Mouse (Mus musculus) splenic B cell, adult 2 months (primary cell): Measurements from ENCODE around the gene 0610012G03Rik.
A peak's percentile ranks its signal among the peaks of the same experiment; 100 is the strongest.
"Not testable (repeated sequence)": the region's sequence is repeated elsewhere in the genome, so short reads cannot be mapped to it uniquely, and the experiment has no call there.

ENCODE experiments used
- DNase-seq: peaks from one replicate; pipeline ENCODE4 v3.0.0-alpha.2; 2011; ENCODE audit warnings: low read depth, low spot score
- H3K27me3 ChIP-seq: 2 replicates; pipeline ENCODE4 v1.6.1; 2012; ENCODE audit warnings: mild to moderate bottlenecking, low read length, moderate library complexity, mixed read lengths; ENCODE audit not compliant: control insufficient read depth, poor library complexity, insufficient read depth, severe bottlenecking
- H3K36me3 ChIP-seq: 2 replicates; pipeline ENCODE4 v1.6.1; 2012; ENCODE audit warnings: mild to moderate bottlenecking, low read length, moderate library complexity, mixed read lengths; ENCODE audit not compliant: control insufficient read depth, poor library complexity, insufficient read depth, severe bottlenecking

Gene 0610012G03Rik

DNA sequence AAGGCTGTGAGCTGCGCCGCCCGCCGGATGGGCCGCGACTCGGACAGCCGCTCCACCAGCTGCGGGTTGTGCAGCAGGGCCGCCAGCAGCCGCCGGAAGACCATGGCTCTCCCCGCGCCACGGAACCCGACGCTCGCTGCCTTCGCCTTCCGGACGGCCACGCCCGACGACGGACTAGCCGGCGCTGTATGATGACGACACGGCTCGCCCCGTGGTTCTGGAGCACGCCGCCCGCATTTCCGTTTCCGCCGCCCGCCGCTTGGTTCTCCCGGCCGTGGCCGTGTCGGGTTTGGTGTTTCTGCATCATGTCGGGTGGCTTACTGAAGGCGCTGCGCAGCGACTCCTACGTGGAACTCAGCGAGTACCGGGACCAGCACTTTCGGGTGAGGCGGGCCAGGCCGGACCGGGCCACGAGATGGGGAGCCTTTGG is at the start of gene 0610012G03Rik, which contains the start of gene Ncbp2:
Gene 0610012G03Rik, minus strand, starts transcription at position 150 of the 430 bp plus-strand sequence.
Gene Ncbp2, plus strand, starts transcription at position 169 of the 430 bp plus-strand sequence.
- peak; percentile 95 for DNase-seq
- Histone ChIP-seq H3K27me3 (no peaks in the 10 kb centered on the region), H3K36me3 (0 out of 2 replicates have a peak, but pooled peaks cover 2% of the 10 kb centered on the region)

DNA sequence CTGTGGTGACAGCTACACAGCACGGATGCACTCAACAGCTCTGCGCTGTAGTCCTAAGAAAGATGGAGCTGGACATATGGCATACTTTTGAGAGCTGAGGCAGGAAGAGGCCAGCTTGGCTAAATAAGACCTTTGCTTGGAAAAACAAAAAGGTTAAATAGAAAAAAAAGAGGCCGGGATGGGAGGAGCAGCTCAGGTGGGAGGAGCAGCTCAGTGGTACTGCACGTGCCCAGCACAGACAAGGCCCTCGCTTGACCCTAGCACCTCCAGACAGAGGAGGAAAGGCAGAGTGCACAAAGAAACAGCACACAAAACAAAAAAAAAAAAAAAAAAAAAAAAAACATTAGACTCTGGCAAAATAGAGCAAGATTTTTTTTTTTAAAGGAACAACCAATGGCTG is 48.1 kb upstream of the 0610012G03Rik start:
- DNase-seq: no peak
- Histone ChIP-seq H3K36me3 (peaks cover 2% of the 10 kb centered on the region; the same call in 1 of the 2 replicates), H3K27me3 (no peaks in the 10 kb centered on the region)

- H3K27me3 ChIP-seq: no peaks in the 10 kb centered on the region
- peaks cover 2% of the 10 kb centered on the region for H3K36me3 ChIP-seq
- no peak for DNase-seq
Measured at GRCm38 (mm10) chr16:31993946-31994345, 45.7 kb upstream of the 0610012G03Rik start.

DNA sequence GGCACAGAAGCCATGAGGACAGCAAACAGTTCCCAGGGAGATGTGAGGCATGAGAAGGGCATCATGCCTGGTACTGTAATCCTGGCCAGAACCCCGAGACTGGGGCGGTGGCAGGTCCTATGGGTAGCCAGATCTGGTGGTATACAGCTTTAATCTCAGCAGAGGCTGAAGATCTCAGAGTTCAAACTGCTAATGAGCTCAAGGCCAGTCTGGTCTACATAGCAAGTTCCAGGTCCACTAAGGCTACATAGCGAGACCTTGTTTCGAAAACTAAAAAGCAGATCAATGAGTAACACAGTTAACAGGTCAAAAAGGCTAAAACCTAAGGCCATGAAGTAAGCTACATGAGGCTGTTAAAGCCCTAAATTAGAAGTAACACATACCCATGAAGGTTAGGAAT is 44.9 kb upstream of the 0610012G03Rik start:
- no peak for DNase-seq
- H3K27me3 ChIP-seq: no peaks in the 10 kb centered on the region
- H3K36me3 ChIP-seq: peaks cover 2% of the 10 kb centered on the region

DNA sequence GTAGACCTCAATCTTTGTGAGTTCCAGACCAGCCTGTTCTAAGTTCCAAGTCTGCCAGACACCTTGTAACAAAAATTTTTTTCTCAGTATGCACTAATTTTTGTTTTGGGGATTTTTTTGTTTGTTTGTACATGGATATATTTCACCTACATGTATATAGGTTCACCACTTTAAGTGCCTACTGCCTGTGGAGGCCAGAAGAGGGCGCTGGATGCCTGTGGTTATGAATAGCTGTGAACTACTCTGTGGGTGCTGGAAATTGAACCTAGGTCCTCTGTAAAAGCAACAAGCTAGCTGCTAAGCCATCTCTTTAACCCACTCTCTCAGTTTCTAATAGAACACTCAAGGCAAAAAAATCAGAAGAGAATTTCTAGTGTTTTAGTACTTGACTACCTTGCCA is 43.7 kb upstream of the 0610012G03Rik start:
- Histone ChIP-seq H3K36me3 (peaks cover 2% of the 10 kb centered on the region), H3K27me3 (no peaks in the 10 kb centered on the region)
- peak; percentile 41 for DNase-seq

- Histone ChIP-seq H3K36me3 (peaks cover 17% of the 10 kb centered on the region), H3K27me3 (no peaks in the 10 kb centered on the region)
- no peak for DNase-seq
Measured at GRCm38 (mm10) chr16:31980946-31981345, 32.7 kb upstream of the 0610012G03Rik start.

DNA sequence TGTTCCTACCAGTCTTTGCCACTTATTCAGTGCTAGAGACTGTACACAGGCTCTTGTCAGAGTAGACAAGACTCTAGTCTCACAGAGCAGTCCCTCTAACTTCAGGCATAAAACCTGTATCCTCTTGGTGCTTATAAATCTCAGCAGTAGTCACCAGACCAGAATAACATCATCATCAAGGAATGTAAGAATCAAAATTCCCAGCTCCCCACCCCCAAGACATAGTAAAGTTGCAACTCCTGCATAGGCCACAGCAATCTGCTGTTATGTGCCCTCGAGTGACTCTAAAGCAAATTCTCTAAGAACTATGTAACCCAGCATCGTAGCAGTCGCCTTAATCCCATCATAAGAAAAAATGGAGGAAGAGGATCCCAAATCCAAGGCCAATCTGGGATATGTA is 31.2 kb upstream of the 0610012G03Rik start:
- H3K36me3 ChIP-seq: peaks cover 17% of the 10 kb centered on the region
- H3K27me3 ChIP-seq: no peaks in the 10 kb centered on the region
- no peak for DNase-seq

GRCm38 (mm10) chr16:31975258-31975657 is 27.0 kb upstream of the 0610012G03Rik start:
- DNase-seq: no peak
- Histone ChIP-seq H3K36me3 (peaks cover 12% of the 10 kb centered on the region), H3K27me3 (no peaks in the 10 kb centered on the region)

DNA sequence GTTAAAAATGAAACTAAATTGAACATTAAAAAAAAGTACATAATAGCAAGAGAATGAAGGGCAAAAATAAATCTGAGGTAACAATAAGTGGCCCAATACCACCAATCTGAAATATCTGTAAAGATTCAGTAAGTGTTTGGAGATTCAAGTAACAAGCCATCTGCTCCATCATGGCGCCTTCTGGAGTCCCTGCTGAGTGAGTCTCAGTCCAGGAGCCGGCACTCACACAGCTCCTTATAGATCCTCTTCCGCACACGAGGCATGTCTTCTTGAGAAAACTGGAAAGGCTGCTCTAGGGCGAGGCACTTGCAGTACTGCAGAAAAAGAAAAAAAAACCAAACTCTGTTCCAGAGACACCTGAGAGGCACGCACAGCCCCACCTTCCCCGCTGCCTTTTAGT is 14.9 kb upstream of the 0610012G03Rik start:
- Histone ChIP-seq H3K36me3 (peaks cover 11% of the 10 kb centered on the region), H3K27me3 (no peaks in the 10 kb centered on the region)
- DNase-seq: no peak

DNA sequence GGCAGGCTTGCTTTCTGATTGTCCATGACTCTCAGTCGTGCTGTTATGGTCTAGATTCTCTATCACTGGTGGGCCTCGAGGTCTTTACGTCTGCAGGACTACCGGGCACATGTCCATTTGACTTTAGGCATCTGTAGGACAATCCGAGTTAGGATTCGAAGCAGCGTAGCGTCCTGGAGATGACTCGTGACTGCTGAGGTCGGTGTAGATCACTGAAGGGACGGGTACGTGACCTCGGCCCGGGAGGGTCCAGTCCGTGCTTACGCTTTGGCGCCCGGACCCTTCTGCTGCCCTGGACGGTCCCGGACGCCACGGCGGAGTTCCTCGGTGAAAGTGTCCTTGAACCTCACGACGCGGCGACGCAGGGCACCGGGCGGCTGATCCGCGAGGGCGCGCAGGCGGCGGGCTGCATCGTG is 385 bp downstream of the 0610012G03Rik start:
- 0 out of 2 replicates have a peak, but pooled peaks cover 2% of the 10 kb centered on the region for H3K36me3 ChIP-seq
- no peaks in the 10 kb centered on the region for H3K27me3 ChIP-seq
- no peak for DNase-seq

DNA sequence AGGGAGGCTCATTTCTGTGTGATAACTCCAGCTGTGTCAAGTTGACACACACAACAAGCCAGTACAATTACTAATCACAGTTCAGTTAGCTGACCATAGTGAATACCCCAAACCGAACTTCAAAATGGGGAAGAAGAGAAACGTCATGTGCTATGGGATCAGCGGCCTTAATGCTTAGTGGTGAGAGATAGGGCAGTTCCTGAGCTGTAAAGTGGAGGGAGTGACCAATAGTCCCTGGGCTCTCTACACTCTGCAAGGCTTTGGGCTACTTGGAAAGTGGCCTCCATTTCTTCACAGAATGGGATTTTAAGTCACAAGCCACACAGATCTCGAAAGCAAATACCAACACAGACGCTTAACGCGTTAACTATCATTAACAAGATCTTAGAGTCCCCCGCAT is 961 bp downstream of the 0610012G03Rik start:
- 0 out of 2 replicates have a peak, but pooled peaks cover 2% of the 10 kb centered on the region for H3K36me3 ChIP-seq
- H3K27me3 ChIP-seq: no peaks in the 10 kb centered on the region
- DNase-seq: peak; percentile 18

GRCm38 (mm10) chr16:31945986-31946385 is 2.3 kb downstream of the 0610012G03Rik start:
- DNase-seq, H3K27me3 ChIP-seq: not testable (repeated sequence)

GRCm38 (mm10) chr16:31945372-31945771 is 2.9 kb downstream of the 0610012G03Rik start:
- no peak for DNase-seq
- H3K36me3 ChIP-seq: no peaks in the 10 kb centered on the region
- no peaks in the 10 kb centered on the region for H3K27me3 ChIP-seq

More at GRCm38 (mm10) chr16:31945986-31946385, 2.3 kb downstream of the 0610012G03Rik start:
- not testable (repeated sequence) for H3K36me3 ChIP-seq

GRCm38 (mm10) chr16:31944698-31945255 is 3.5 kb downstream of the 0610012G03Rik start:
- no peaks in the 10 kb centered on the region for H3K36me3 ChIP-seq
- H3K27me3 ChIP-seq: no peaks in the 10 kb centered on the region
- no peak for DNase-seq

GRCm38 (mm10) chr16:31943980-31944379 is 4.3 kb downstream of the 0610012G03Rik start:
- Histone ChIP-seq H3K27me3 (no peaks in the 10 kb centered on the region), H3K36me3 (no peaks in the 10 kb centered on the region)
- peak; percentile 80 for DNase-seq

DNA sequence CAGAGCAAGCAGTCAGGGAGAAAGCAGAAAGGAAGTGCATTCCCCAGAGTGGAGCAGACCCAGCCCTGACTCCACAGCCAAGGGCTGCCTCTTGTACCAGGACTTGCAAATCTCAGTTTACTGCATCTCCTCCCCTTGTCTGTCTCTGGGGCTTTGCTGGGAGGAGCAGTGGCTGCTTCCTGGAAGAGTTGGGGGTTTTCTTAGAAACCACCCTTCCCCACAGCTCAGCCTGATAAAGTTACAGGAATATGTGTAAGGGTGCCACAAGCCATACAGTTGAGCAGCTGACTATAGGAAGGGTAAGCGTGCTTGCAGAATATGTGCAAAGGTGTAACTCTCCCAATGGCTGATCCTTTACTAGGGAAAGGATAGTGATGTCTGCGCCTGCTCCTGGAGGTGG is 7.7 kb downstream of the 0610012G03Rik start:
- no peak for DNase-seq
- Histone ChIP-seq H3K36me3 (no peaks in the 10 kb centered on the region), H3K27me3 (no peaks in the 10 kb centered on the region)
